Mouse (Mus musculus) cortical plate, adult 2 months (tissue): ENCODE results near the gene Cdk5rap2. TPM values are rescaled to one million over a fixed set of nuclear protein-coding genes. Genes with fewer than 3 reads are reported as not detected.

Source experiments
- H3K27ac ChIP-seq: fragments of 200-500 bp; 2 replicates; pipeline ENCODE4 v1.5.1; 2012; ENCODE audit warnings: low read length, control low read depth, inconsistent platforms; ENCODE audit not compliant: insufficient read depth
- H3K4me1 ChIP-seq: fragments of 200-500 bp; 2 replicates; pipeline ENCODE4 v1.6.1; 2011; ENCODE audit warnings: low read length; ENCODE audit not compliant: control insufficient read depth, insufficient read depth
- H3K4me3 ChIP-seq: fragments of 200-500 bp; 2 replicates; pipeline ENCODE4 v1.5.1; 2011; ENCODE audit warnings: mild to moderate bottlenecking, low read length, control low read depth; ENCODE audit not compliant: insufficient read depth
- CTCF ChIP-seq: fragments of 200-500 bp; IDR thresholded peaks from 2 replicates; pipeline ENCODE4 v1.5.1; 2011; ENCODE audit warnings: mild to moderate bottlenecking, control low read depth, low read length; ENCODE audit not compliant: insufficient read depth; ENCODE audit errors: extremely low read depth
- POLR2A ChIP-seq: fragments of 200-500 bp; IDR thresholded peaks from 2 replicates; pipeline ENCODE4 v1.6.1; 2011; ENCODE audit warnings: mild to moderate bottlenecking, low read length, control low read depth; ENCODE audit not compliant: insufficient read depth; ENCODE audit errors: extremely low read depth
- polyA plus RNA-seq: library from polyadenylated mRNA; depleted of rRNA; stranded (reverse); fragments of >200 nt; gene quantifications from 2 replicates; pipeline ENCODE4 v1.2.3, GENCODE M21; 2012

Gene Cdk5rap2
- polyA plus RNA-seq, 1 experiment, result 6.8 TPM

GRCm38 (mm10) chr4:70399476-70399875, 10.8 kb downstream of the Cdk5rap2 start:
- TF ChIP-seq POLR2A, result no peak
- no peak for TF ChIP-seq CTCF
- no peak overlapping the region for H3K4me3 ChIP-seq
- H3K4me1 ChIP-seq, result no peaks in the 10 kb centered on the region
- H3K27ac ChIP-seq, result no peak overlapping the region

DNA sequence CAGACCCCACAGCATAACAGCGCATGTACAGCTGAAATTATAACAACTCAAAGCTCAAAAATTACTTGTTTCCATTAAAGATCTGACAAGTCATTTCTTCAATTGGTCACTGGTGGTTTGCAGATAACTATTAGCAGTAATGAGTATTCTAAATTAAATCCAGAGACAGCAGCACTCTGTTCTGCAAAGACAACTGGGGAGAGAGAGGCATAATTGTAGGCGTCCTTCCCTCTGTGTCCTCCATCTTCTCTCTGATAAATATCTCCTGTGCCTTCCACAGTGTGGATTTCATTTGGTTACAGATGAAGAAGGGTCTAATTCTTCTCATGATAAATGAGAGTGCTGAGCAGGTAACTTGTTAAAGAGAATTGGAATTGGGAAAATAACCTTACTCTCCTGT, 11.2 kb downstream of the Cdk5rap2 start:
- no peaks in the 10 kb centered on the region for H3K4me1 ChIP-seq
- H3K4me3 ChIP-seq, result no peak overlapping the region
- TF ChIP-seq CTCF, result no peak
- H3K27ac ChIP-seq, result no peak overlapping the region

- H3K4me3 ChIP-seq, result no peak overlapping the region
- no peak for TF ChIP-seq POLR2A
- TF ChIP-seq CTCF, result no peak
- H3K27ac ChIP-seq, result no peak overlapping the region
- H3K4me1 ChIP-seq, result no peaks in the 10 kb centered on the region
Observed at GRCm38 (mm10) chr4:70398088-70398487, 12.2 kb downstream of the Cdk5rap2 start.

- TF ChIP-seq POLR2A (no peak), CTCF (no peak)
- Histone ChIP-seq H3K4me1 (no peaks in the 10 kb centered on the region), H3K4me3 (no peak overlapping the region), H3K27ac (no peak overlapping the region)
Observed at GRCm38 (mm10) chr4:70396701-70397100, 13.5 kb downstream of the Cdk5rap2 start.

GRCm38 (mm10) chr4:70394736-70395135, 15.5 kb downstream of the Cdk5rap2 start:
- Histone ChIP-seq H3K27ac (no peak overlapping the region), H3K4me3 (no peak overlapping the region), H3K4me1 (no peaks in the 10 kb centered on the region)
- TF ChIP-seq POLR2A, result no peak
- no peak for TF ChIP-seq CTCF

GRCm38 (mm10) chr4:70391760-70392372, 18.4 kb downstream of the Cdk5rap2 start:
- H3K27ac ChIP-seq, result no peak overlapping the region
- TF ChIP-seq POLR2A (no peak), CTCF (no peak)
- H3K4me3 ChIP-seq, result no peak overlapping the region
- H3K4me1 ChIP-seq, result no peaks in the 10 kb centered on the region

- no peaks in the 10 kb centered on the region for H3K4me1 ChIP-seq
- TF ChIP-seq CTCF, result no peak
- no peak overlapping the region for H3K4me3 ChIP-seq
- no peak overlapping the region for H3K27ac ChIP-seq
Observed at GRCm38 (mm10) chr4:70391073-70391472, 19.2 kb downstream of the Cdk5rap2 start.

DNA sequence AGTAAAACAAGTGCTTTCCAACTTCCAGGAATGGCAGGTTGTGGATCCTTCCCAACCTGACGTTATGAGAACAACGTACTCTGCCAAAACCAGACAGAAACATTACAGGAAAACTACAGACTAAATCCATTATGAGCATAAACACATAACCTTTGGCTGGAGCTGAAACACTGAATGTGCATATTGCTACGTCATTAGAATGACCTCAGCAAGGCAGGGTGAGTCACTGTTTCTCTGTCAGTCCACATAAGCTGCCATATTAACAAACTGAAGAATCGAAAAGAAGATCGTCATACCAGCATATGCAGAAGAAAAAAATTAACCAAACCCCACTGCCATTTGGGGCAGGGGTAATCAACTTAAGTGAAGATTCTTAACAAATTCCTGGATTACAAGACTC, 24.0 kb downstream of the Cdk5rap2 start:
- Histone ChIP-seq H3K4me3 (no peak overlapping the region), H3K4me1 (no peaks in the 10 kb centered on the region), H3K27ac (no peak overlapping the region)
- TF ChIP-seq POLR2A, result no peak
- no peak for TF ChIP-seq CTCF

- H3K27ac ChIP-seq, result no peak overlapping the region
- no peaks in the 10 kb centered on the region for H3K4me1 ChIP-seq
- H3K4me3 ChIP-seq, result no peak overlapping the region
- no peak for TF ChIP-seq POLR2A
Observed at GRCm38 (mm10) chr4:70377359-70377758, 32.9 kb downstream of the Cdk5rap2 start.

- no peak overlapping the region for H3K27ac ChIP-seq
- H3K4me3 ChIP-seq, result no peak overlapping the region
- TF ChIP-seq POLR2A (no peak), CTCF (no peak)
- no peaks in the 10 kb centered on the region for H3K4me1 ChIP-seq
Observed at GRCm38 (mm10) chr4:70365061-70365858, 45.0 kb downstream of the Cdk5rap2 start.
